Mouse (Mus musculus) cerebellum, adult 2 months (tissue): ENCODE measurements around the gene Olfr561.

Experiments used
- CTCF ChIP-seq: fragments of 200-500 bp; IDR thresholded peaks from 2 replicates; pipeline ENCODE4 v1.5.1; 2011; ENCODE audit warnings: low read depth, mild to moderate bottlenecking, control low read depth, low read length, moderate library complexity, borderline replicate concordance; ENCODE audit not compliant: insufficient read depth
- POLR2A ChIP-seq: fragments of 200-500 bp; IDR thresholded peaks from 2 replicates; pipeline ENCODE4 v1.6.1; 2011; ENCODE audit warnings: low read length, control low read depth, borderline replicate concordance; ENCODE audit not compliant: insufficient read depth

GRCm38 (mm10) chr7:102733793-102734192, 37.2 kb upstream of the Olfr561 start:
- TF ChIP-seq CTCF = no peak
- no peak for TF ChIP-seq POLR2A
